Mouse (Mus musculus): ENCODE data around the gene Umodl1. TPM values are rescaled to one million over a fixed set of nuclear protein-coding genes. Genes with fewer than 3 reads are reported as not detected.
A peak's percentile ranks its signal among the peaks of the same experiment; 100 is the strongest.

Gene Umodl1
- total and polyA plus RNA-seq, 2 experiments = not detected

DNA sequence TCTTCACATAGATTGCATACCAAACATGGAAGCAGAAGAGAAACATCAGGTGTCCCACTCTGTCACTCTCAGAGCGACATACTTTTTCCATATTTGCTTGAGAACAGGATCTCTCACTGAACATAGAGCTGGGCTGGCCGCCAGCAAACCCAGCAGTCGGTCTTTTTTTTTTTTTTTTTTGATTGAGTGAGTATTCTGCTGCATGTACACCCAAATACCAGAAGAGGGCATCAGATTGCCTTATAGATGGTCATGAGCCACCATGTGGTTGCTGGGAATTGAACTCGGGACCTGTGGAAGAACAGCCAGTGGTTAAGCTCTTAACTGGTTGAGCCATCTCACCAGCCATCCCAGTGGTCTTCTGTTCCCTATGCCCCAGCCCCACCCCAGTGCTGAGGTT lies 30.9 kb upstream of the Umodl1 start:
- no peaks in the 10 kb centered on the region for H3K36me3 ChIP-seq (ENCODE audit: control insufficient read depth, insufficient read depth, low read length)
- H3K27me3 ChIP-seq (ENCODE audit: control insufficient read depth, insufficient read depth, low read length) = 0 out of 2 replicates have a peak, but pooled peaks cover 2% of the 10 kb centered on the region
- 64% methylated on average over 4 of the region's 4 CpGs for WGBS
- TF ChIP-seq POLR2A (IDR thresholded peaks at IDR 0.05; ENCODE audit: extremely low read depth, insufficient read depth, low read length) = no peak
- no peak for TF ChIP-seq CTCF (IDR thresholded peaks at IDR 0.05; ENCODE audit: low read depth, low read length)
- H3K79me2 ChIP-seq (ENCODE audit: control insufficient read depth, insufficient read depth, low read length) = no peaks in the 10 kb centered on the region
- H3K4me3 ChIP-seq (ENCODE audit: insufficient read depth, low read depth, low read length) = no peak overlapping the region
- no peak overlapping the region for H3K9ac ChIP-seq (ENCODE audit: low read depth, low read length)
- no peak overlapping the region for H3K27ac ChIP-seq (replicated peaks; ENCODE audit: insufficient read depth, low read depth, low read length)
- no peak for DNase-seq (ENCODE audit: extremely low read depth, low read depth, low spot score)
- no peaks in the 10 kb centered on the region for H3K4me1 ChIP-seq (ENCODE audit: control insufficient read depth, insufficient read depth, low read length)

DNA sequence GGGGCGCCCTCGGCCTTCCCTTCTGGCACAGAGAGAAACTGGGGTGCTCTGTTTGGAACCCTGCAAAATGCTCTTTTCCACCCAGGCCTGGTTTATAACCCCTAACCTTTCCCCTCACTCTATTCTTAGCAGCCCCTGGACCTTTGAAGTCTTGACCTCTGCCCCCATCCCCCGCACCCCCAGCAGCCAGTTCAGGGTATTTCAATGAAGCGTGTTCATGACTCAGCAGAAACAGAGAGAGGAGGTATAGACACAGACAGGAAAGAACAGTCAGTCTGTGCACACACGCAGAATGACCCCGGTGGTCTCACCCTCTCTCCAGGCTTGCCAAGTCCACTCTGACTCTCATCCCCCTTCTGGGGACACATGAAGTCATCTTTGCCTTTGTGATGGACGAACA lies 23.6 kb upstream of the Umodl1 start:
- Histone ChIP-seq H3K36me3 (ENCODE audit: control insufficient read depth, insufficient read depth, low read length) (no peaks in the 10 kb centered on the region), H3K79me2 (ENCODE audit: control insufficient read depth, insufficient read depth, low read length) (no peaks in the 10 kb centered on the region), H3K4me3 (ENCODE audit: insufficient read depth, low read depth, low read length) (no peak overlapping the region), H3K27me3 (ENCODE audit: control insufficient read depth, insufficient read depth, low read length) (no peaks in the 10 kb centered on the region), H3K27ac (replicated peaks; ENCODE audit: insufficient read depth, low read depth, low read length) (no peak overlapping the region), H3K9ac (ENCODE audit: low read depth, low read length) (no peak overlapping the region), H3K4me1 (ENCODE audit: control insufficient read depth, insufficient read depth, low read length) (no peaks in the 10 kb centered on the region)
- 53% methylated on average over 7 of the region's 7 CpGs for WGBS
- TF ChIP-seq POLR2A (IDR thresholded peaks at IDR 0.05; ENCODE audit: extremely low read depth, insufficient read depth, low read length) = no peak
- no peak for DNase-seq (ENCODE audit: extremely low read depth, low read depth, low spot score)

DNA sequence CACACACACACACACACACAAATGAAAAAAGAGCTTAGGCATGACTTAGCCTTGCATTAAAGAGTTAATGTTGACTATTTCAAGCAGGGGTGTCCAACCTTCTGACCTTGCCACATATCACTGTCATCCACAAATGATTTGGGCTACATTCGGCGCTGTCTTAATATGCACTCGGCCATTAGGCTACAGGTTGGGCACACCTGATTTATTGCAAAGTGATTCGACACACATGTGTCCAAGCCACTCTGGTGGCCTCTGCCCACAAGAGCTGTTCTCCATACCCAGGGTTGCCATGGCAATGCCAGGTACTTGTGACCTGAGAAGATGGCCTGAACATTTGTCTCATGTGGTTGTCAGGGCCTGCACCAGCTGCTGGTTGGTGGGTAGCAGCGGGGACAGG lies 21.6 kb upstream of the Umodl1 start:
- H3K27ac ChIP-seq (replicated peaks; ENCODE audit: insufficient read depth, low read depth, low read length) = no peak overlapping the region
- WGBS = 90% methylated on average over 5 of the region's 5 CpGs
- no peaks in the 10 kb centered on the region for H3K79me2 ChIP-seq (ENCODE audit: control insufficient read depth, insufficient read depth, low read length)
- H3K4me3 ChIP-seq (ENCODE audit: insufficient read depth, low read depth, low read length) = no peak overlapping the region
- no peaks in the 10 kb centered on the region for H3K36me3 ChIP-seq (ENCODE audit: control insufficient read depth, insufficient read depth, low read length)
- DNase-seq (ENCODE audit: extremely low read depth, low read depth, low spot score) = no peak
- no peaks in the 10 kb centered on the region for H3K4me1 ChIP-seq (ENCODE audit: control insufficient read depth, insufficient read depth, low read length)
- H3K9ac ChIP-seq (ENCODE audit: low read depth, low read length) = no peak overlapping the region
- TF ChIP-seq POLR2A (IDR thresholded peaks at IDR 0.05; ENCODE audit: extremely low read depth, insufficient read depth, low read length) = no peak
- no peak for TF ChIP-seq CTCF (IDR thresholded peaks at IDR 0.05; ENCODE audit: low read depth, low read length)
- no peaks in the 10 kb centered on the region for H3K27me3 ChIP-seq (ENCODE audit: control insufficient read depth, insufficient read depth, low read length)

DNA sequence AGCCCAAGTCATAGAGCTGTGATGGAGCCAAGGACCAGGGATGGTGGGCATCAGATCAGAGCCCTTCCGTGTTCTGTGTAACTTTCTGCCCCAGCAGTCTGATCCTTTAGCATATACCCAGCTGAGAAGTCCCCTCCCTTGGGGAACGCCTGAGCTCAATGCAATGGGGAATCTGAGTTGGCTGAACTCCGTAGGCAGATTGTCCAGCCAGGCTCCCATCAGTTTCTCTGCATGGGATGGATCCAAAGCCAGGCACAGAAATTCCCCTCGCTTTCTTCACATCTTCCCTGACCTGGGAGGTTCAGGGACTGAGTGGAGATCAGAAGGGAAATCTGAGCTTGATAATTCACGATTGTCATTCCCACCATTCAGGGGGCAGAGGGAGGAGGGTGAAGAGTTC lies 19.1 kb upstream of the Umodl1 start:
- 66% methylated on average over 5 of the region's 5 CpGs for WGBS
- Histone ChIP-seq H3K79me2 (ENCODE audit: control insufficient read depth, insufficient read depth, low read length) (no peaks in the 10 kb centered on the region), H3K4me3 (ENCODE audit: insufficient read depth, low read depth, low read length) (no peak overlapping the region)

DNA sequence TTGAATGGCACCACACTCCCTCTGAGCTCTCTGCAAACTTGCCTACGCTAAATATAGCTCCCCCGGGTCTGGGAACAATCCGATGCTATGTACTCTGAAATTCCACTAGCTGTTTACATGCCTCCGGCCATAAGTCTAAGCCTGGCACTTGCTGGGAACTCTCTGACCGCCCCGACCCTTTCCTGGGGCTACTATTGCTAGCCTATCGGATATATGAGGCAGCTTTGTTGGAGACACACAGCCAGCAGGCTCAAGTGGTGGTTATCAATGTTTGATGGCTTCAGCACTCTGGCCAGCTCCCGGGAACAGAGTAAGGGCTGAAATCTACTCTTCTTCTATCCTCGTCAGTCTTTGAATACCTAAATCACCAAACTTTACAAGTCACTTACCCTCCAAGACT lies 15.9 kb upstream of the Umodl1 start:
- no peak overlapping the region for H3K9ac ChIP-seq (ENCODE audit: low read depth, low read length)
- WGBS = 48% methylated on average over 9 of the region's 9 CpGs
- TF ChIP-seq POLR2A (IDR thresholded peaks at IDR 0.05; ENCODE audit: extremely low read depth, insufficient read depth, low read length) (no peak), CTCF (IDR thresholded peaks at IDR 0.05; ENCODE audit: low read depth, low read length) (no peak)
- H3K27me3 ChIP-seq (ENCODE audit: control insufficient read depth, insufficient read depth, low read length) = no peaks in the 10 kb centered on the region
- no peaks in the 10 kb centered on the region for H3K4me1 ChIP-seq (ENCODE audit: control insufficient read depth, insufficient read depth, low read length)
- no peak overlapping the region for H3K4me3 ChIP-seq (ENCODE audit: insufficient read depth, low read depth, low read length)
- no peak for DNase-seq (ENCODE audit: extremely low read depth, low read depth, low spot score)
- no peaks in the 10 kb centered on the region for H3K36me3 ChIP-seq (ENCODE audit: control insufficient read depth, insufficient read depth, low read length)
- no peaks in the 10 kb centered on the region for H3K79me2 ChIP-seq (ENCODE audit: control insufficient read depth, insufficient read depth, low read length)
- H3K27ac ChIP-seq (replicated peaks; ENCODE audit: insufficient read depth, low read depth, low read length) = no peak overlapping the region

More for the DNA sequence above, 19.1 kb upstream of the Umodl1 start:
- DNase-seq (ENCODE audit: extremely low read depth, low read depth, low spot score) = no peak
- Histone ChIP-seq H3K27me3 (ENCODE audit: control insufficient read depth, insufficient read depth, low read length) (no peaks in the 10 kb centered on the region), H3K4me1 (ENCODE audit: control insufficient read depth, insufficient read depth, low read length) (no peaks in the 10 kb centered on the region), H3K36me3 (ENCODE audit: control insufficient read depth, insufficient read depth, low read length) (no peaks in the 10 kb centered on the region), H3K27ac (replicated peaks; ENCODE audit: insufficient read depth, low read depth, low read length) (no peak overlapping the region), H3K9ac (ENCODE audit: low read depth, low read length) (no peak overlapping the region)
- TF ChIP-seq POLR2A (IDR thresholded peaks at IDR 0.05; ENCODE audit: extremely low read depth, insufficient read depth, low read length) = no peak
- TF ChIP-seq CTCF (IDR thresholded peaks at IDR 0.05; ENCODE audit: low read depth, low read length) = no peak

DNA sequence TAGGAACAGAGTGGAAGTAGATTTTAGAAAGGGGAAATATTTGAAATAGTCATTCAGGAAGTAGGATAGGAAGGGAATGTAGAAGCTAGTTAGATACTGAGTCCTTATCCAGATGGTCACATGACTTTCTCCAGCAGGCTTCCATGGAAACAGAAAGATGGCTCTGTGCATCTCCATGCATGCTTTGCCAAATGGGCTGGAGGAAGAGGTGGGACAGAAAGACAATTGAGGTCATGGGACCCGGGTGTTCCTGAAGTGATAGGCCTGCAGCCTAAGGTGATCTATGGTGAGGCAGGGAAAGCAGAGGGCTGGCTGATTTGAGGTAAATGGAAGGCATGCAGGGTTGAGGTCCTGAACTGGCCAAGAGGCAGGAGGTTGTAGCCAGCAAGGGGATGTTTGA lies 6.1 kb upstream of the Umodl1 start:
- 58% methylated on average over 1 of the region's 1 CpGs for WGBS
- no peaks in the 10 kb centered on the region for H3K27me3 ChIP-seq (ENCODE audit: control insufficient read depth, insufficient read depth, low read length)
- H3K9ac ChIP-seq (ENCODE audit: low read depth, low read length) = no peak overlapping the region
- H3K27ac ChIP-seq (replicated peaks; ENCODE audit: insufficient read depth, low read depth, low read length) = no peak overlapping the region
- no peaks in the 10 kb centered on the region for H3K4me1 ChIP-seq (ENCODE audit: control insufficient read depth, insufficient read depth, low read length)
- peak; percentile 15 for DNase-seq (ENCODE audit: extremely low read depth, low read depth, low spot score)
- TF ChIP-seq CTCF (IDR thresholded peaks at IDR 0.05; ENCODE audit: low read depth, low read length) = no peak
- TF ChIP-seq POLR2A (IDR thresholded peaks at IDR 0.05; ENCODE audit: extremely low read depth, insufficient read depth, low read length) = no peak
- no peaks in the 10 kb centered on the region for H3K79me2 ChIP-seq (ENCODE audit: control insufficient read depth, insufficient read depth, low read length)
- H3K36me3 ChIP-seq (ENCODE audit: control insufficient read depth, insufficient read depth, low read length) = no peaks in the 10 kb centered on the region
- H3K4me3 ChIP-seq (ENCODE audit: insufficient read depth, low read depth, low read length) = no peak overlapping the region
